Mouse (Mus musculus): ENCODE results near the gene Peak1.

The Peak1 gene

GRCm38 (mm10) chr9:56325725-56326124, 92.1 kb downstream of the Peak1 start:
- in situ Hi-C loops (cut with MboI; ENCODE audit: unreplicated experiment in 2 of 2) = no loop called here

- in situ Hi-C loops (cut with MboI; ENCODE audit: unreplicated experiment in 2 of 2) = no loop called here
These were observed 93.1 kb downstream of the Peak1 start for GRCm38 (mm10) chr9:56324576-56325355.

- in situ Hi-C loops (cut with MboI; ENCODE audit: unreplicated experiment in 2 of 2) = no loop called here
These were observed 96.6 kb downstream of the Peak1 start for GRCm38 (mm10) chr9:56321291-56321690.

- in situ Hi-C loops (cut with MboI; ENCODE audit: unreplicated experiment in 2 of 2) = no loop called here
These were observed 103.5 kb downstream of the Peak1 start for GRCm38 (mm10) chr9:56314326-56314725.

- in situ Hi-C loops (cut with MboI; ENCODE audit: unreplicated experiment in 2 of 2) = no loop called here
These were observed 108.8 kb downstream of the Peak1 start for GRCm38 (mm10) chr9:56309079-56309478.

GRCm38 (mm10) chr9:56304526-56304925, 113.3 kb downstream of the Peak1 start:
- in situ Hi-C loops (cut with MboI; ENCODE audit: unreplicated experiment in 2 of 2) = no loop called here

GRCm38 (mm10) chr9:56302921-56303465, 114.9 kb downstream of the Peak1 start:
- in situ Hi-C loops (cut with MboI; ENCODE audit: unreplicated experiment in 2 of 2) = no loop called here

GRCm38 (mm10) chr9:56290019-56290418, 127.8 kb downstream of the Peak1 start:
- in situ Hi-C loops (cut with MboI; ENCODE audit: unreplicated experiment in 2 of 2) = no loop called here

GRCm38 (mm10) chr9:56282481-56282880, 135.4 kb downstream of the Peak1 start:
- in situ Hi-C loops (cut with MboI; ENCODE audit: unreplicated experiment in 2 of 2) = no loop called here

- in situ Hi-C loops (cut with MboI; ENCODE audit: unreplicated experiment in 2 of 2) = no loop called here
These were observed 144.3 kb downstream of the Peak1 start for GRCm38 (mm10) chr9:56273576-56273975.

GRCm38 (mm10) chr9:56272247-56272598, 145.6 kb downstream of the Peak1 start:
- in situ Hi-C loops (cut with MboI; ENCODE audit: unreplicated experiment in 2 of 2) = no loop called here

GRCm38 (mm10) chr9:56271326-56272246, 146.3 kb downstream of the Peak1 start:
- in situ Hi-C loops (cut with MboI; ENCODE audit: unreplicated experiment in 2 of 2) = no loop called here

- in situ Hi-C loops (cut with MboI; ENCODE audit: unreplicated experiment in 2 of 2) = loop anchor here (5.0 to 10.0 kb wide), 2 partner anchors 146 to 238 kb away; partner anchors contain the start of genes Hmg20a (in 1 of the 2) and Peak1 (in 1 of the 2)
These were observed 148.8 kb downstream of the Peak1 start for GRCm38 (mm10) chr9:56269101-56269500.

- in situ Hi-C loops (cut with MboI; ENCODE audit: unreplicated experiment in 2 of 2) = loop anchor here (5.0 to 10.0 kb wide), 2 partner anchors 148 to 241 kb away; partner anchors contain the start of genes Hmg20a (in 1 of the 2) and Peak1 (in 1 of the 2)
These were observed 151.6 kb downstream of the Peak1 start for GRCm38 (mm10) chr9:56266200-56266815.

GRCm38 (mm10) chr9:56265460-56266199, 152.2 kb downstream of the Peak1 start:
- in situ Hi-C loops (cut with MboI; ENCODE audit: unreplicated experiment in 2 of 2) = loop anchor here (5.0 to 10.0 kb wide), 2 partner anchors 149 to 242 kb away; partner anchors contain the start of genes Hmg20a (in 1 of the 2) and Peak1 (in 1 of the 2)

- in situ Hi-C loops (cut with MboI; ENCODE audit: unreplicated experiment in 2 of 2) = loop anchor here (5.0 to 10.0 kb wide), 2 partner anchors 150 to 242 kb away; partner anchors contain the start of genes Hmg20a (in 1 of the 2) and Peak1 (in 1 of the 2)
These were observed 152.9 kb downstream of the Peak1 start for GRCm38 (mm10) chr9:56265022-56265360.

GRCm38 (mm10) chr9:56264308-56265021, 153.4 kb downstream of the Peak1 start:
- in situ Hi-C loops (cut with MboI; ENCODE audit: unreplicated experiment in 2 of 2) = loop anchor here (5.0 to 10.0 kb wide), 3 partner anchors 53 to 243 kb away; partner anchors contain the start of genes Hmg20a (in 1 of the 2) and Peak1 (in 1 of the 2)

GRCm38 (mm10) chr9:56263055-56263454, 154.8 kb downstream of the Peak1 start:
- in situ Hi-C loops (cut with MboI; ENCODE audit: unreplicated experiment in 2 of 2) = loop anchor here (5.0 to 10.0 kb wide), 2 partner anchors 54 to 152 kb away; partner anchors contain the start of genes Hmg20a (in 1 of the 2) and Peak1 (in 1 of the 2)
